Mouse (Mus musculus) small intestine, adult 2 months (tissue): ENCODE data around the gene Gtf3c2.

Source experiments
- CTCF ChIP-seq: fragments of 200-500 bp; IDR thresholded peaks from 2 replicates; pipeline ENCODE4 v1.5.1; 2012; ENCODE audit warnings: low read depth, mild to moderate bottlenecking, control low read depth, inconsistent platforms, low read length, moderate library complexity, mixed read lengths; ENCODE audit not compliant: insufficient replicate concordance, insufficient read length; ENCODE audit errors: extremely low read depth
- POLR2A ChIP-seq: fragments of 200-500 bp; IDR thresholded peaks from 2 replicates; pipeline ENCODE4 v1.6.1; 2012; ENCODE audit warnings: low read depth, mild to moderate bottlenecking, control low read depth, inconsistent platforms, low read length, moderate library complexity

DNA sequence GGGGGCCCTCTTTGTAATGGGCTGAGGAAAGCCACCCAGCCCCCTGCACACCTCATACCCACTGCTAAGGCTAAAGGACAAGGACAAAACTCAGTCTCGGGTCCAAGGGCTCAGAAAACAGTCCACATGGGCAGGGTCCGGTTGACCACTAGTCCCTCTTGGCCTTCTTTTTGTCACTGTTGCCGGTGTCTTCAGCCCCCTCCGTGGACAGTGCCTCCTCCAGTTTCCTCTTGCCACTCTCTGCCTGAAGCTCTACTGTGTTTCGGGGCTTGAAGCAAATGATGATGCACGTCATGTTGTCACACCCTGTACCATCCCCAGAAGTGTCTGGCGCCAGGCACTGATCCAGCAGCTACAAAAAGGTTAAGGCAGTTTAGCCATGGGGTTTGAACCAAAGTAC lies 23.0 kb upstream of the Gtf3c2 start:
- no peak for TF ChIP-seq CTCF
- TF ChIP-seq POLR2A, result no peak
